Mouse (Mus musculus) heart, adult 2 months (tissue): ENCODE results near the gene Ptch2. TPM values are rescaled to one million over a fixed set of nuclear protein-coding genes. Genes with fewer than 3 reads are reported as not detected.

Source experiments
- DNase-seq, 2 experiments: peaks; one replicate each; pipeline ENCODE4 v3.0.0; 2021
- H3K27ac ChIP-seq: fragments of 200-600 bp; 2 replicates; pipeline ENCODE4 v1.8.1; 2022
- H3K27me3 ChIP-seq: fragments of 200-500 bp; 2 replicates; pipeline ENCODE4 v1.6.1; 2012; ENCODE audit warnings: mild to moderate bottlenecking, low read length, inconsistent platforms, mixed read lengths; ENCODE audit not compliant: control insufficient read depth, insufficient read depth
- H3K36me3 ChIP-seq: fragments of 200-500 bp; 2 replicates; pipeline ENCODE4 v1.6.1; 2012; ENCODE audit warnings: low read length, inconsistent platforms; ENCODE audit not compliant: control insufficient read depth, insufficient read depth
- H3K4me1 ChIP-seq: fragments of 200-500 bp; 2 replicates; pipeline ENCODE4 v1.6.1; 2011; ENCODE audit warnings: low read length; ENCODE audit not compliant: control insufficient read depth, insufficient read depth
- H3K4me3 ChIP-seq: fragments of 200-600 bp; 2 replicates; pipeline ENCODE4 v1.8.1; 2022
- H3K79me2 ChIP-seq: fragments of 200-500 bp; replicated peaks from 2 replicates; pipeline ENCODE4 v1.6.1; 2012; ENCODE audit warnings: mild to moderate bottlenecking, inconsistent platforms, low read length, moderate library complexity, mixed read lengths; ENCODE audit not compliant: control insufficient read depth, insufficient read depth
- H3K9ac ChIP-seq: fragments of 200-500 bp; 2 replicates; pipeline ENCODE4 v1.6.1; 2012; ENCODE audit warnings: low read depth, mild to moderate bottlenecking, control low read depth, inconsistent platforms, low read length, mixed read lengths
- CTCF ChIP-seq: fragments of 200-600 bp; IDR thresholded peaks from 2 replicates; pipeline ENCODE4 v1.8.1; 2022; ENCODE audit warnings: antibody characterized with exemption, mild to moderate bottlenecking, moderate library complexity
- EP300 ChIP-seq: fragments of 200-500 bp; IDR thresholded peaks from 2 replicates; pipeline ENCODE4 v1.6.1; 2011; ENCODE audit warnings: low read depth, low read length, control low read depth; ENCODE audit not compliant: insufficient read depth
- POLR2A ChIP-seq: fragments of 200-500 bp; IDR thresholded peaks from 2 replicates; pipeline ENCODE4 v1.6.1; 2011; ENCODE audit warnings: mild to moderate bottlenecking, low read depth, low read length, control low read depth; ENCODE audit not compliant: insufficient read depth
- WGBS: fragments of 180-500 bp; shearing (Covaris S2); methylation state at CpG from one replicate; pipeline ENCODE4 v1.1.7; 2018; 5-methylcytosine and 5-hydroxymethylcytosine counted together
- intact Hi-C: fragments of 180-260 bp; cut with DNase I; formaldehyde crosslinking; loops from one replicate; pipeline ENCODE4 v1.15.1; 2025
- polyA plus RNA-seq: library from polyadenylated mRNA; depleted of rRNA; stranded (reverse); fragments of >200 nt; gene quantifications from 2 replicates; pipeline ENCODE4 v1.2.3, GENCODE M21; 2012
- total RNA-seq, 2 experiments: library from RNA; stranded (reverse); gene quantifications; 2 replicates each; pipeline ENCODE4 v1.2.3; 2021

Ptch2 gene
- total and polyA plus RNA-seq, 3 experiments, result 0.70 to 2.4 (median 0.86) TPM

DNA sequence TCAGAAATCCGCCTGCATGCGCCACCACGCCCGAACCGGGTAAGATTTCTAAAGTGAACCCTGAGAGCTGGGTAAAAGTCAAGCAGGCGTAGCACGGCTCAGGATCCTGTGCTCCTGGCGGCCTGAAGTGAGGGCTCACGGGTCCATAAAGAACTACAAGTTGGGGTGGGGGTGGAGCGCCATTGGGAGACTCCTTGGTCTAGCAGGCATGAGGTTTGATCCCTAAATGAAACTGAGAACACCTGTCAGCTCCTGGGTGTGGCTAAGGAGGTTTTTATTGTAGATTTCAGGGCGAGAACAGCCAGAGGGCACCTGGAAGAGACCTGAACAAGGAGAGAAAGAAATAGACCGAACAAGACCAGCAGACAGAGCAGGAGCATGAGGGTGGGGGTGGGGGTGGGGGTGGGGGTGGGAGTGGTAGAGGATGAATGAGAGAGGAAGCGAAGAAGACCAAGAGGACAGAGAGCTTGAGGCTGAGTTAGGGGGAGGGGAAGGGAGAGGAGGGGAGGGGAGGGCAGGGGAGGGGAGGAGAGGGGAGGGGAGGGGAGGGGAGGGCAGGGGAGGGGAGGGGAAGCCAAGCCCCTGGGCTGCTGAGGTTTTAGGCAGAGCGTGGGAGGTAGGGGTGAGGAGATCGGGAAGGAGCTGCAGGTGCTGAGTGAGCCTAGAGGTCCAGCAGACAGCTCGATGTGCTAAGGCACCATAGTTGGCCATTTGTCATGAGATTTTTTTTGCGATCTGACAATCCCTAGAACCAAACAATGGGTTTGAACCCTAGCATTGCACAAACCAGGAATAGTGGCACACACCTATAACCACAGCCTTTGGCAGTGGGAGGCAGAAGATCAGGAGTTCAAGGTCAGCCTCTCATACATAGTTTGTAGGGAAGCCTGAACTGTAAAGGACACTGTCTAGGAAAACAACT lies 42.7 kb downstream of the Ptch2 start:
- Histone ChIP-seq H3K79me2 (no peaks in the 10 kb centered on the region), H3K9ac (no peak overlapping the region), H3K27me3 (no peaks in the 10 kb centered on the region), H3K27ac (no peak overlapping the region), H3K36me3 (no peaks in the 10 kb centered on the region), H3K4me1 (peaks cover 3% of the 10 kb centered on the region), H3K4me3 (no peak overlapping the region)
- intact Hi-C loops, result loop anchor here (5.0 kb wide), 1 partner anchor 41 kb away; the partner anchor contains the start of gene Ptch2
- no peak for TF ChIP-seq CTCF
- no peak for TF ChIP-seq EP300
- no peak for TF ChIP-seq POLR2A
- DNase-seq, result no peak
- 73% methylated on average over 15 of the region's 17 CpGs for WGBS

DNA sequence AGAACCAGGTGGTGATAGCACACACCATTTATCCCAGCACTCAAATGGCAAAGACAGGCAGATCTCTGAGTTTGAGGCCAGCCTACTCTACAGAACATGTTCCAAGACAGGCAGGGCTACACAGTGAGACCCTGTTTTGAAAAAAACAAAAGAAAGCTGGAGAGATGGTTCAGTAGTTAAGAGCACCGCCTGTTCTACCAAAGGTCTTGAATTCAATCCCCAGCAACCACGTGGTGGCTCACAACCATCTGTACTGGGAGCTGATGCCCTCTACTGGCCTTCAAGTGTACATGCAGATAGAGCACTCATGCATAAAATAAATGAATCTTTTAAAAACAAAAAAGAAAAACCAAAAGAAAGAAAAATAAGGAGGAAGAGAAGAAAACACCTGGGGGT lies 43.3 kb downstream of the Ptch2 start:
- Histone ChIP-seq H3K4me1 (peaks cover under 1% of the 10 kb centered on the region), H3K27me3 (no peaks in the 10 kb centered on the region), H3K79me2 (no peaks in the 10 kb centered on the region), H3K4me3 (no peak overlapping the region), H3K36me3 (no peaks in the 10 kb centered on the region), H3K27ac (no peak overlapping the region), H3K9ac (no peak overlapping the region)
- peak in 1 of 2 experiments; percentile 52 for DNase-seq
- 4% methylated on average over 2 of the region's 2 CpGs for WGBS
- no peak for TF ChIP-seq EP300
- TF ChIP-seq CTCF, result peak; percentile 94
- intact Hi-C loops, result loop anchor here (5.0 kb wide), 1 partner anchor 42 kb away; the partner anchor contains the start of gene Ptch2

DNA sequence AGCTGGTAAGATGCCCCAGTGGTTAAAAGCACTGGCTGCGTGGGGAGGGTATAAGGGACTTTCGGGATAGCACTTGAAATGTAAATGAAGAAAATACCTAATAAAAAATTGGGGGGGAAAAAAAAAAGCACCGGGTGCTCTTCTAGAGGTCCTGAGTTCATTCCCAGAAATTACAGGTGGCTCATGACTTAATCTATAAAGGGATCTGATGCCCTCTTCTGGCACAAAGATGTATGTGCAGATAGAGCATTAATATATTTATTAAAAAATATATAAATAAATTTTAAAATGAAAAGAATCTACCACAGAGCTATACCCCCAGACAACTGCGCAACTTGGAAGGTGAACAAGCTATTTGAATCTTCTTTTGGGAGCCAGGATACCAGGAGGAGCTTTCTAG lies 44.7 kb downstream of the Ptch2 start:
- TF ChIP-seq CTCF (peak; percentile 71), POLR2A (no peak)
- no peak for DNase-seq
- Histone ChIP-seq H3K9ac (no peak overlapping the region), H3K79me2 (no peaks in the 10 kb centered on the region), H3K27me3 (no peaks in the 10 kb centered on the region), H3K4me1 (no peaks in the 10 kb centered on the region; the same call in 1 of the 2 replicates), H3K36me3 (no peaks in the 10 kb centered on the region), H3K27ac (no peak overlapping the region), H3K4me3 (no peak overlapping the region)
- WGBS, result 40% methylated on average over 4 of the region's 4 CpGs
- intact Hi-C loops, result loop anchor here (2.0 to 5.0 kb wide), 2 partner anchors 138 to 313 kb away; no protein-coding TSS in a partner anchor

DNA sequence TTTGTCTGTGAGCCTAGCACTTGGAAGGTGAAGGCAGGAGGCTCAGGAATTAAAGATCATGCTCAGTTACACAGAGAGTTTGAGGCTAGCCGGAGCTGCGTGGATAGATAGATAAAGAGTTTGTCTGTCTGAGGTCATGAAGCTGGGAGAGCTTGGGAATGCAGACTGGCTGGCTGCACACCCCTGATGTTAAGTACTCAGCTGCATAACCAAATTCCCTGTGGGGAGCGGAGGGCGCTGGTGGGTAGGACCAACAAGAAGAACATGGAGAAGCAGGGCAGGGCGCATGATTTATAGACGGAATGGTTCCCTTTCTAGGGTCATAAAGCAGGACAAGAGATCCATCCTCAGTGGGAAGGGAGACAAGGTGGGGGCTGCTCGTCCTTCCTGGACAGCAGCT lies 47.1 kb downstream of the Ptch2 start:
- 47% methylated on average over 7 of the region's 7 CpGs for WGBS
- Histone ChIP-seq H3K9ac (no peak overlapping the region), H3K36me3 (no peaks in the 10 kb centered on the region), H3K27ac (no peak overlapping the region), H3K27me3 (no peaks in the 10 kb centered on the region), H3K4me3 (no peak overlapping the region), H3K4me1 (no peaks in the 10 kb centered on the region; the same call in 1 of the 2 replicates), H3K79me2 (no peaks in the 10 kb centered on the region)
- DNase-seq, result no peak
- intact Hi-C loops, result loop anchor here (5.0 kb wide), 1 partner anchor 316 kb away; no protein-coding TSS in a partner anchor
- TF ChIP-seq CTCF (no peak), POLR2A (no peak), EP300 (no peak)

DNA sequence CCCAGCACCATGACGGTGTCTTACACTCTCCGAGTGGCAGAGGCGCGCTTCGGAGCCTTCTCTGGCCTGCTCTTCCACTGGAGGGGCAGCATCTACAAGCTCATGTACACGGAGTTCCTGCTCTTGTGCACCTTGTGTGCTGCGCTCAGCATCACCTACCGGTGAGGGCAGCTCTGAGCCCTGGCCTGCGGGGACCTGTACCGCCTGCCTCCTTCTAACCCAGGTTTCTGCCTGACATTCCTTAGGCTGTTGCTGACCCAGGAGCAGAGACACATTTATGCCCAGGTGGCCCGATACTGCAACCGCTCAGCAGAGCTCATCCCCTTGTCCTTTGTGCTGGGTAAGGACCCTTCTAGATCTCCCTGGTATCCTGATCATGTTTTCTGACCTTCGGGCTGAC lies 49.4 kb downstream of the Ptch2 start:
- intact Hi-C loops, result no loop called here
- no peaks in the 10 kb centered on the region for H3K4me1 ChIP-seq
- TF ChIP-seq CTCF (no peak), POLR2A (no peak), EP300 (no peak)
- H3K9ac ChIP-seq, result no peak overlapping the region
- H3K36me3 ChIP-seq, result no peaks in the 10 kb centered on the region
- no peaks in the 10 kb centered on the region for H3K27me3 ChIP-seq
- H3K4me3 ChIP-seq, result no peak overlapping the region
- DNase-seq, result no peak
- 92% methylated on average over 13 of the region's 13 CpGs for WGBS
- H3K79me2 ChIP-seq, result no peaks in the 10 kb centered on the region
- no peak overlapping the region for H3K27ac ChIP-seq

DNA sequence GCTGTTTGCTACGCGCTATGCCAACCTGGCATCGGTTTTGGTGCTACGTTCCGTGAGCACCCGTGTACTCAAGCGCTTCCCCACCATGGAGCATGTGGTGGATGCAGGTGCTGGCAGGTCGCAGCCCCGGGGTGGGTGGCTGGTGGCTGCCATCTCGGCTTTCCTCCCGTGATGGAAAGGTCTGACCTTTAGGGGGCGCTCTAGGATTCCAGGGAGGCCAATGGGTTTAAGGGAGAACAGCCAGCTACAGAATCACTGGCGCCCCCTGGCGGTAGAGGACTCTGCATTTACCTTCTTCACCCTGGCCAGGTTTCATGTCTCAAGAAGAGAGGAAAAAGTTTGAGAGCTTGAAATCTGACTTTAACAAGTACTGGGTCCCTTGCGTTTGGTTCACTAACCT lies 50.3 kb downstream of the Ptch2 start:
- Histone ChIP-seq H3K9ac (no peak overlapping the region), H3K4me3 (no peak overlapping the region), H3K36me3 (no peaks in the 10 kb centered on the region), H3K4me1 (no peaks in the 10 kb centered on the region), H3K27me3 (no peaks in the 10 kb centered on the region), H3K27ac (no peak overlapping the region), H3K79me2 (no peaks in the 10 kb centered on the region)
- peak; percentile 79 to 82 for DNase-seq
- TF ChIP-seq EP300 (no peak), CTCF (peak; percentile 94), POLR2A (no peak)
- intact Hi-C loops, result no loop called here
- WGBS, result 34% methylated on average over 15 of the region's 15 CpGs
